Mouse (Mus musculus): ENCODE data around the gene Zc3h4. TPM values are rescaled to one million over a fixed set of nuclear protein-coding genes. Genes with fewer than 3 reads are reported as not detected.

Zc3h4 gene
- total RNA-seq, 2 experiments from 2014 or later = 66.3 to 67.7 TPM

- intact Hi-C loops (cut with DNase I) = no loop called here
- DNase-seq (ENCODE audit: low spot score in 2 of 2) = no peak
These were observed 70.8 kb downstream of the Zc3h4 start for GRCm38 (mm10) chr7:16471549-16471948.

- DNase-seq (ENCODE audit: low spot score in 2 of 2) = no peak
These were observed 71.5 kb downstream of the Zc3h4 start for GRCm38 (mm10) chr7:16472116-16472709.

GRCm38 (mm10) chr7:16473847-16474246 is 73.1 kb downstream of the Zc3h4 start:
- no peak for DNase-seq (ENCODE audit: low spot score in 2 of 2)
- intact Hi-C loops (cut with DNase I) = no loop called here

More at GRCm38 (mm10) chr7:16472116-16472709, 71.5 kb downstream of the Zc3h4 start:
- intact Hi-C loops (cut with DNase I) = no loop called here

- DNase-seq (ENCODE audit: low spot score in 2 of 2) = no peak
- intact Hi-C loops (cut with DNase I) = no loop called here
These were observed 73.7 kb downstream of the Zc3h4 start for GRCm38 (mm10) chr7:16474445-16474844.

- DNase-seq (ENCODE audit: low spot score in 2 of 2) = no peak
- intact Hi-C loops (cut with DNase I) = no loop called here
These were observed 74.6 kb downstream of the Zc3h4 start for GRCm38 (mm10) chr7:16475321-16475720.

- DNase-seq (ENCODE audit: low spot score in 2 of 2) = no peak
- intact Hi-C loops (cut with DNase I) = no loop called here
These were observed 75.3 kb downstream of the Zc3h4 start for GRCm38 (mm10) chr7:16475764-16476599.

- DNase-seq (ENCODE audit: low spot score in 2 of 2) = no peak
These were observed 75.9 kb downstream of the Zc3h4 start for GRCm38 (mm10) chr7:16476600-16476989.

GRCm38 (mm10) chr7:16477628-16478027 is 76.9 kb downstream of the Zc3h4 start, which contains the start of gene Npas1:
TSS of gene Npas1 (minus strand) at chr7:16477728.
- intact Hi-C loops (cut with DNase I) = no loop called here
- DNase-seq (ENCODE audit: low spot score in 2 of 2) = no peak

More at GRCm38 (mm10) chr7:16476600-16476989, 75.9 kb downstream of the Zc3h4 start:
- intact Hi-C loops (cut with DNase I) = no loop called here

Other genes with a start within 250 kb of the Zc3h4 start
- gene Meis3, start 225.8 kb upstream of the Zc3h4 start, total RNA-seq (2021) = 10 to 100 TPM; 37.3 to 40.9 TPM
- 10 to 100 TPM; 11.2 to 13.1 TPM for gene Dhx34, start 178.9 kb upstream of the Zc3h4 start, total RNA-seq (2021)
- gene C5ar2, start 156.8 kb upstream of the Zc3h4 start, total RNA-seq (2021) = under 1 TPM; 0.61 to 0.74 TPM
- 1 to 10 TPM in 1 of 2 experiments, under 1 TPM in 1; 0.54 to 2.5 TPM for gene C5ar1, start 141.4 kb upstream of the Zc3h4 start, total RNA-seq (2021)
- 10 to 100 TPM; 32.1 to 33.5 TPM for gene Inafm1, start 127.3 kb upstream of the Zc3h4 start, total RNA-seq (2021)
- gene Ccdc9, start 114.1 kb upstream of the Zc3h4 start, total RNA-seq (2021) = 10 to 100 TPM; 75.4 to 87.2 TPM
- 10 to 100 TPM; 11.9 to 14.6 TPM for gene Bbc3, start 92.5 kb upstream of the Zc3h4 start, total RNA-seq (2021)
- gene Sae1, start 13.1 kb upstream of the Zc3h4 start, total RNA-seq (2021) = 100 to 1,000 TPM; 104 to 111 TPM
- gene Tmem160, start 51.9 kb downstream of the Zc3h4 start, total RNA-seq (2021) = 10 to 100 TPM; 62.3 to 85.7 TPM
- 1 to 10 TPM; 9.9 to 10.0 TPM for gene Npas1, start 76.8 kb downstream of the Zc3h4 start, total RNA-seq (2021)
- gene Arhgap35, start 214.1 kb downstream of the Zc3h4 start, total RNA-seq (2021) = 100 to 1,000 TPM; 134 to 138 TPM